Mouse (Mus musculus): ENCODE data around the gene Trio. TPM values are rescaled to one million over a fixed set of nuclear protein-coding genes. Genes with fewer than 3 reads are reported as not detected.
A peak's percentile ranks its signal among the peaks of the same experiment; 100 is the strongest.

Trio gene
- polyA plus RNA-seq, 1 experiment = 154 TPM

DNA sequence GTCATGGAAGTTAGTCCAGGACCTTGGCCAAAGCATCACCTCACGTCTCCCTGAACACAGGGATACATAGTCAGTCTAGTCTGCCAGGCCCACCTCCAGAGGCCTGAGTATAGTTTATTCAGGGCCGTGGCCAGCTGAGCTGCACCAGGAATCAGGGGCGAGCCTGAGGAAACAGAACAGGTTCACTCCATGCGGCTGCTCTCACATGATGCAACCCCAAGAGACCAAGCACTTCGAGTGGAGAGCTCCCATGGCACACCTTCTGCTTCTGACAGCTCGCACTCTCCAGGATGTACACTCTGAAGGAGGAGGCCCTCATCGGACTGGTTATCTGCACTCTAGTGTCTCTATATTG, 228.8 kb downstream of the Trio start:
- no peak overlapping the region for H3K4me3 ChIP-seq (ENCODE audit: insufficient read depth, low read length)
- peaks cover 39% of the 10 kb centered on the region for H3K4me1 ChIP-seq (ENCODE audit: control insufficient read depth, insufficient read depth, low read length)
- H3K27ac ChIP-seq (ENCODE audit: insufficient read depth, low read length) = no peak overlapping the region
- TF ChIP-seq CTCF (IDR thresholded peaks at IDR 0.05; ENCODE audit: borderline replicate concordance, insufficient read depth, low read length) = no peak
- TF ChIP-seq POLR2A (IDR thresholded peaks at IDR 0.05; ENCODE audit: low read depth, low read length) = no peak

DNA sequence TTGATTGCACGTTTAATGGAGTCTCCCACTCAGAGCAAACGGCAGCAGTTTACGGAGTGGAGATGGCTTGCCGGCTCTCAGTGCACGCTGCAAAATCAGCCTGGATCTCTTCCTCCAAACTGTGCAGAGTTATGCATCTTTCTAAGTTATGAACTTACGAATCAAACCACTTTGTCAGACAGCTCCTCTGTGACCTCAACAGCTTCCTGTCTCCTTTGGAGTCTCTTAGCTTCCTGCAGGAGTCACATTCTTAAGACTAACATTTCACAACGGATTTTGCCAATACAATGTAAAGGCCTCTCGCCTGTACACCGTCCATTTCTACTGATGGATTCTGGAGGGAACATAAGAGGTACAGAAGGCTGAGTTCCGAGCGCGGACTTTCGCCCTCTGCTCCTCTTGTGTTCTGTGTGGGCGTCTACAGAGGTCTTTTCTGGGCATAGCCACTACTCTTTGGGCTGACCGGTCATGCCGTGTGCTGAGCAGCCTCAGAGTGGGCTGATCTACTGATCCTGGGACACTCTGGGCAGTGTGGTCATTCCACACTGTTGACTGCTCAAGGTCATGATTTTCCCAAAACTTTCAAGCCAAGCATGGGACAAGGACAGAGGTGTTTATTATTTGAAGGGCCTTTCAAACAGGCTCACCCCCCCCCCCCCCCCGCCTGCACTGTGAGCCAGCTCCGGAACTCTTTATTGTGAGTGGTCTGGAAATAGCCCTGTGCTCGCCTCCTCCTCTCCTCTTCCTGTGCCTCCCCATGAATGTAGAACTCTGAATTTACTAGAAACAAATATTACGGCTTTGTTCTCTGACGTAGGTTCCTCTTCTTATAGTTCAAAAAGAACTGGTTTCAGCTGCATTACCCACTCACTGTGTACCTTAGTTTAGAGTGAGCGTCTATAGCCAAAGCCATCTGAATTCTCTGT, 229.4 kb downstream of the Trio start:
- peaks cover 40% of the 10 kb centered on the region for H3K4me1 ChIP-seq (ENCODE audit: control insufficient read depth, insufficient read depth, low read length)
- H3K4me3 ChIP-seq (ENCODE audit: insufficient read depth, low read length) = no peak overlapping the region
- TF ChIP-seq POLR2A (IDR thresholded peaks at IDR 0.05; ENCODE audit: low read depth, low read length) (no peak), CTCF (IDR thresholded peaks at IDR 0.05; ENCODE audit: borderline replicate concordance, insufficient read depth, low read length) (no peak)
- H3K27ac ChIP-seq (ENCODE audit: insufficient read depth, low read length) = no peak overlapping the region

GRCm38 (mm10) chr15:27793284-27793683, 232.4 kb downstream of the Trio start:
- Histone ChIP-seq H3K27ac (ENCODE audit: insufficient read depth, low read length) (peak overlapping the region; percentile 29; the same call in 1 of the 2 replicates), H3K4me1 (ENCODE audit: control insufficient read depth, insufficient read depth, low read length) (peaks cover 45% of the 10 kb centered on the region), H3K4me3 (ENCODE audit: insufficient read depth, low read length) (no peak overlapping the region)
- TF ChIP-seq POLR2A (IDR thresholded peaks at IDR 0.05; ENCODE audit: low read depth, low read length) (no peak), CTCF (IDR thresholded peaks at IDR 0.05; ENCODE audit: borderline replicate concordance, insufficient read depth, low read length) (no peak)

- H3K4me1 ChIP-seq (ENCODE audit: control insufficient read depth, insufficient read depth, low read length) = peaks cover 40% of the 10 kb centered on the region
- no peak for TF ChIP-seq CTCF (IDR thresholded peaks at IDR 0.05; ENCODE audit: borderline replicate concordance, insufficient read depth, low read length)
- no peak for TF ChIP-seq POLR2A (IDR thresholded peaks at IDR 0.05; ENCODE audit: low read depth, low read length)
- no peak overlapping the region for H3K4me3 ChIP-seq (ENCODE audit: insufficient read depth, low read length)
- H3K27ac ChIP-seq (ENCODE audit: insufficient read depth, low read length) = peak overlapping the region; percentile 28
Measured at GRCm38 (mm10) chr15:27792473-27792872, 233.2 kb downstream of the Trio start.

DNA sequence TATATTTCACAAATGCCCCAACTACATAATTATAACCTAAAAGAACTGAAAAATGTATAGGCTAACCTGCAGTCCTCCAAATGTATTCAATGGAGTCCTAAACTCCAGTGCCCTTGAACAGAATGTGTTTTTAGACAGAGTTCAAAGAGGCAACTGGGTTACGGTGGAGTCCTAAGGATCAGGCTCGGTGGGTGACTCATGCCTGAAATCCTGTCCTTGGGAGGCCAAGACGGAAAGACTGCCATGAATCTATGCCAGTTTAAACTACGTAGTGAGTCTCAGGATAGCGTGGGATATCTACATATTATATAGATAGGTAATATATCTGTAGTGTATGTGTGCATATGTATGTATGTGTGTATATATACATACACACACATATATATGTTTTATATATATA, 234.5 kb downstream of the Trio start:
- no peak overlapping the region for H3K4me3 ChIP-seq (ENCODE audit: insufficient read depth, low read length)
- H3K4me1 ChIP-seq (ENCODE audit: control insufficient read depth, insufficient read depth, low read length) = peaks cover 37% of the 10 kb centered on the region
- no peak overlapping the region for H3K27ac ChIP-seq (ENCODE audit: insufficient read depth, low read length)
- no peak for TF ChIP-seq CTCF (IDR thresholded peaks at IDR 0.05; ENCODE audit: borderline replicate concordance, insufficient read depth, low read length)
- TF ChIP-seq POLR2A (IDR thresholded peaks at IDR 0.05; ENCODE audit: low read depth, low read length) = no peak

- Histone ChIP-seq H3K4me3 (ENCODE audit: insufficient read depth, low read length) (no peak overlapping the region), H3K4me1 (ENCODE audit: control insufficient read depth, insufficient read depth, low read length) (peaks cover 34% of the 10 kb centered on the region), H3K27ac (ENCODE audit: insufficient read depth, low read length) (no peak overlapping the region)
- TF ChIP-seq POLR2A (IDR thresholded peaks at IDR 0.05; ENCODE audit: low read depth, low read length) (no peak), CTCF (IDR thresholded peaks at IDR 0.05; ENCODE audit: borderline replicate concordance, insufficient read depth, low read length) (no peak)
Measured at GRCm38 (mm10) chr15:27790699-27791098, 234.9 kb downstream of the Trio start.

DNA sequence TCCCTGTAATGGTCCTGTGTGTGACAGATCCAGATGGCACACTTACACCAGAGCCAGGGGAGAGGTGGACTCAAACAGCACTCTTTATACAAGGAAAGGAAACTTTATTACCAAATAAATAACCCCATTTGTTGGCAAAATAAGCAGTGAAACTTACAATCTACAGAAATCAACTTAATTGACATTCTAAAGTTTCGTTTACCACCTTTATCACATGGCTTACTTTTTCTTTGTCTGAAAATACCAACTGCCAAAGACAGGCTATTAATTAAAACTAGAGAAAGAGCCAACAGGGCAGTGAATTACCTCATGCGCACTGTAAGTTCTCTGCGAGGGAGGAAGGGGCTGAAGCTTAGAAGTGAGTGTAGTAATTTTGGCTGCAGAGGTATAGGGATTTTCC, 236.3 kb downstream of the Trio start:
- TF ChIP-seq POLR2A (IDR thresholded peaks at IDR 0.05; ENCODE audit: low read depth, low read length) (no peak), CTCF (IDR thresholded peaks at IDR 0.05; ENCODE audit: borderline replicate concordance, insufficient read depth, low read length) (no peak)
- Histone ChIP-seq H3K4me1 (ENCODE audit: control insufficient read depth, insufficient read depth, low read length) (peaks cover 38% of the 10 kb centered on the region), H3K27ac (ENCODE audit: insufficient read depth, low read length) (no peak overlapping the region), H3K4me3 (ENCODE audit: insufficient read depth, low read length) (no peak overlapping the region)

GRCm38 (mm10) chr15:27788122-27788759, 237.4 kb downstream of the Trio start:
- Histone ChIP-seq H3K4me3 (ENCODE audit: insufficient read depth, low read length) (peak overlapping the region; percentile 44), H3K27ac (ENCODE audit: insufficient read depth, low read length) (peak overlapping the region; percentile 43), H3K4me1 (ENCODE audit: control insufficient read depth, insufficient read depth, low read length) (peaks cover 37% of the 10 kb centered on the region)
- peak; percentile 73 for TF ChIP-seq POLR2A (IDR thresholded peaks at IDR 0.05; ENCODE audit: low read depth, low read length)
- TF ChIP-seq CTCF (IDR thresholded peaks at IDR 0.05; ENCODE audit: borderline replicate concordance, insufficient read depth, low read length) = no peak

DNA sequence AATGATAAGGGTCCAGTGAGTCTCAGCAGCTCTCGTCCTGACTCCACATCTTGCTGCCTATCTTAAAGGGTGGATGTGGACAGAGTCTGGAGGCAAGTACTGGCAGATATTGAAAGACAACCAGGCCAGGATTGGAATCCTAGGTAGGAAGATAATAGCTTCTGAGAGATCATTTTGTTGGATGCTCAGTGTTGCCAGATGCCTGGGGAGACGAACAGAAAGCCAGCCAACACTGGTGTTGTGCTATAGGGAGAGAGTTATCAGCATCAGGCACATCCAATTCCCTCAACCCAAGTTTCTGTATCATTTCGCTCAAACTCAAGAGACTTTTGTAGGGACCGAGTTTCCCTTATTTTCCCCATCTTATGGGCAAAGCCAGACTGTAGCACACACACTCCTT, 238.5 kb downstream of the Trio start:
- Histone ChIP-seq H3K4me1 (ENCODE audit: control insufficient read depth, insufficient read depth, low read length) (peaks cover 31% of the 10 kb centered on the region), H3K4me3 (ENCODE audit: insufficient read depth, low read length) (peak overlapping the region; percentile 44), H3K27ac (ENCODE audit: insufficient read depth, low read length) (peak overlapping the region; percentile 43)
- no peak for TF ChIP-seq CTCF (IDR thresholded peaks at IDR 0.05; ENCODE audit: borderline replicate concordance, insufficient read depth, low read length)
- TF ChIP-seq POLR2A (IDR thresholded peaks at IDR 0.05; ENCODE audit: low read depth, low read length) = no peak

DNA sequence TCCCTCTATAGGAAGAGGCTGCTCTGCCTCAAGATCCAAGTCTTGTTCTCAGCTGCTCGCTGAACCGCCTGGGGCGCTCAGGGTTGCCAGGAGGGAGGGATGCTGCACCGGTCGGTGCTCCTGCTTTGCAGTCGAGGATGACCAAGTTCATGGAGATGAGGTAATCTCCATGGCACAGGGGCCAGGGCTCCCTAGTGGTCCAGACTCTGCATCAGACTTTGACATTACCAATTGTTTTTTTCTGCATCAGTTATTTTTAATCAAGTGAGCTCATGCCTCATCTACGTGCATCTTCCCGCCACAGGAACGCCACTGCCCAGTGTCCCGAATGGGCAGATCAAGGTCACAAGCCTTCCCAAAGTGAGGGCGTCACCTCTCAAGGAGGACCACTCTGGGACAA, 239.2 kb downstream of the Trio start:
- Histone ChIP-seq H3K27ac (ENCODE audit: insufficient read depth, low read length) (peak overlapping the region; percentile 43; the same call in 1 of the 2 replicates), H3K4me3 (ENCODE audit: insufficient read depth, low read length) (peak overlapping the region; percentile 44)

More for the DNA sequence above, 239.2 kb downstream of the Trio start:
- no peak for TF ChIP-seq CTCF (IDR thresholded peaks at IDR 0.05; ENCODE audit: borderline replicate concordance, insufficient read depth, low read length)
- TF ChIP-seq POLR2A (IDR thresholded peaks at IDR 0.05; ENCODE audit: low read depth, low read length) = no peak
- H3K4me1 ChIP-seq (ENCODE audit: control insufficient read depth, insufficient read depth, low read length) = peaks cover 27% of the 10 kb centered on the region

Measured in embryonic fibroblast, embryonic 13.5 days (primary cell).